Mouse (Mus musculus) testis, adult 2 months (tissue): ENCODE measurements around the gene Wfdc6b.
"Not testable (repeated sequence)": the region's sequence is repeated elsewhere in the genome, so short reads cannot be mapped to it uniquely, and the experiment has no call there.

Source experiments
- CTCF ChIP-seq: fragments of 200-500 bp; IDR thresholded peaks from 2 replicates; pipeline ENCODE4 v1.5.1; 2012; ENCODE audit warnings: low read depth, mild to moderate bottlenecking, inconsistent platforms, low read length, moderate library complexity; ENCODE audit not compliant: control insufficient read depth, insufficient read depth, insufficient replicate concordance
- POLR2A ChIP-seq: fragments of 200-500 bp; IDR thresholded peaks from 2 replicates; pipeline ENCODE4 v1.6.1; 2012; ENCODE audit warnings: low read depth, mild to moderate bottlenecking, inconsistent platforms, low read length, moderate library complexity; ENCODE audit not compliant: control insufficient read depth

- TF ChIP-seq CTCF, POLR2A: not testable (repeated sequence)
These were observed at the start of gene Wfdc6b, which contains the start of gene Wfdc8 for GRCm38 (mm10) chr2:164613471-164613870.
